Mouse (Mus musculus) v-Abl transformed pro-B cells (cell line): ENCODE data around the gene Slc16a6.
"Not testable (repeated sequence)": the region's sequence is repeated elsewhere in the genome, so short reads cannot be mapped to it uniquely, and the experiment has no call there.

Source experiments
- in situ Hi-C, 2 experiments: fragments of 400-800 bp; cut with MboI; formaldehyde crosslinking; loops; one replicate each; pipeline ENCODE4 v1.15.1; 2025; ENCODE audit not compliant: unreplicated experiment in 2 of 2

Gene Slc16a6

DNA sequence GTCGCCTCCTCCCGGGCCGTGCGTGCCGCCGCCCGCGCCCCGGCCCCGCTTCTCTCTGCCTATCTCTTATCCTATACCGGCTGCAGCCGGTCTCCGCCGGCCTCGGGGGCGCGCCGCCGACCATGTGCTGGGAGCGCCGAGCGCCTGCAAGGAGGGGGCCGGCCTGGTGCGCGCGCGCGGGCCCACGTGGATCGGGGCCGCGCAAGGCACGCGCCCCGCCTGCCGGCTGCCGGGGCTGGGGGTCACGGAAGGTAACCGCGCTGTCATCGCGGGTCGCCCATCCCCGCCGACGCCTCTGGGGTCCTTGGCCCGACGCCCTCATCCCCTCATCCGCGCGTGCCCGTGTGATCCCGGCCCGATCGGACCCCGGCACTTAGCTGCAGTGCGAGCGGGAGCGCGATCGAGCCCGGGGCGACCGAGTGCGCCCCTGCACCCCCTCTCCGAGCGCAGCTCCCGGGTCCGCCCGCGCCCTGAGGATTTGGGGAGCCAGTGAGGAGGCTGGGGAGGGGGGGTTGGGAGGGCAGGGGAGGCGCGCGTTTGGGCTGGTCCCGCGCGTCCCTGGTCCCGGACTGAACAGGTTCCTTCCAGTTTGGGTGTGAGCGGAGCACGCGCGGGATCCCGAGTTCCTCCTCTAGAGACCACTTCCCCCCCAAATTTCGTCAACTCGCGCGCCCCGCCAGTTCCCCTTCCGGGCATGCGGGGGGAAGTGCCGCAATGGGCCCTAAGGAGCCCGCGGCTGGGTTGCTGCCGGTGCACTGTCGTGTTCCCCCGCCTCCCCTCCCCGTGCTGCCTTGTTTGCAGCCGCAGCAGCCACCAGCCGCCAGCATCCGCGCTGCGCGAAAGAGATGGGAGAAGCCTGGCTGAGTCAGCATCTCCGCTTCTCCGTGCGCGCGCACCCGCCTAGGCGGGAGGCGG lies at the start of gene Slc16a6, which contains the start of gene Arsg:
Gene Slc16a6 (minus strand): TSS at position 428 of the 915 bp plus-strand sequence.
Gene Arsg (plus strand): TSS at position 204 of the 915 bp plus-strand sequence.
- in situ Hi-C loops = no loop called here

DNA sequence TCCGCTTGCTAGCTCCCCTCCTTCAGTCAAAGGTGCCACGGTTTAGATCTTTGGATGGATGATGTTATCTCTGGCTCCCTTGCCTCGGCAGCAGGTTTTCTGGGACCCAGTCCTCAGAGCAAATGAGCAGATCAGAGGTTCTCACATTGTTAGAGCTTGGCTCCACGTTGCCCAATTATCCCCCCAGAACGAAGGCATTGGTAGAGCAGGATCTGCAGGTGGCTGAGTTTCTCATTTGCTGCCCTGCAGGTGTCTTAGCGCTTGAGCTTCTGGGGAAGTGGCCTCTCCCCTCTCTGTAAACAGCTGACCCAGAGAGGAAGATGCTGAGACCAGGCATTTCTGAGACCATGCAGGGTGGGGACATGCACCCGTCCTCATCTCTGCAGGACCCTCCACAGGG lies 47.6 kb upstream of the Slc16a6 start:
- in situ Hi-C loops = no loop called here

DNA sequence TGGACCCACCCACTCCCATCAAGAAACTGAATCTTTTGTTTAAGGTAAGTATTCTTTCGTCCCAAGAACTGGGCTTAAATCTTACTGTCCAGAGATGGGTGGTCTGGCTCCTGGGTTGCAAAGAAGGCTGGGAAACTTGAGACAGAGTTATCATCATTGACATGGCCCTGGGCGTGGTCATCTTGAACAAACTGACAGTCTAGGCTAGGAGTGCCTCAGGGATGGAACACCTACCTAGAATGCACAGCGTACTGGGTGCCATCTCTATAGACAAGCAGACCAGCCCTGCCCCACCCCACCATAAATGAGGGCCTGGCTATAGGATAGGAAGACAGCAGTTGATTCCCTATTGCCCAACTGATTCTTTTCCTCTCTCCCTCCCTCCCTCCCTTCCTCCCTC lies 44.4 kb upstream of the Slc16a6 start:
- in situ Hi-C loops = no loop called here

DNA sequence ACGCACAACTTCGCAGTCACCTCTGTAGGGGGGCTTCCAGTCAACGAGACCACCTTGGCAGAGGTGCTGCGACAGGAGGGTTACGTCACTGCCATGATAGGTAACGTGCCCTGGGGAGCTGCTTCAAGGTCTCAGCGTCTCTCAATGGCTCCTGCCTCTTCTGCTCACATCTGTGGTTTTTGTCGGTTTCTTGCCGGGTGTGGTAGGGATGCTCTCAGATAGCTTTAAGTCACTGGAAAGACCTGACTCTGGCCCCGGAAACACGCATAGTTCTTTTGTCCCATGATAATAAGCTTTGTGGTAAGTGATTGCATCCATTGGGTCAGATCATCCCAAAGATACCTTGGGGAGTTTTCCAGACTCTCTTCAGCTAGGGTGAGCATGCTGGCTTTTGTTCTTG lies 43.9 kb upstream of the Slc16a6 start:
- in situ Hi-C loops = no loop called here

DNA sequence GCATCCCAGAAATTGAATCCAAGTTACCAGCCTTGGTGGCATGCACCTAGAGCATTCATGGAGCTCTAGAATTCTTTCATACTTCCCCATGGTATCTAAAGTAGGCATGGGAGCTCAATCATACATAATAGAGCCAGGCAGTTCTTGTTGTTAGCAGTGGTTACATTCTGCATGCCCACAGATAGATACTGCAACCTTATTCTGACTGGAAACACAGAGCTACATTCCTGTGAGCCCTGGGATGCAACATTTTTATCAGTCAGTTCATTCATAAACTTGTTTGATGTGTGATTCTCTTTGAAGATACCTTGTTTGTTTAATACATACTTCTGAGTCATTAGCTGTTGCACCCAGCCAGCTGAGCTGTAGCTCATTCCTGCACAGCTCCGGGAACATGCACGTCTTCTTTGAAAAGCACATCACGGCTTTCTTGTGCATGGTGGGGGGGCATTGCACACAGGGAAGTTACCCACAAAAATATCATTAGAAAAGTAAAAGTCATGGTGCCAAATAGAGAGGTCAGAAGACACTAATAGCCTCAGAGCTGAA lies 40.7 kb upstream of the Slc16a6 start:
- in situ Hi-C loops = no loop called here

DNA sequence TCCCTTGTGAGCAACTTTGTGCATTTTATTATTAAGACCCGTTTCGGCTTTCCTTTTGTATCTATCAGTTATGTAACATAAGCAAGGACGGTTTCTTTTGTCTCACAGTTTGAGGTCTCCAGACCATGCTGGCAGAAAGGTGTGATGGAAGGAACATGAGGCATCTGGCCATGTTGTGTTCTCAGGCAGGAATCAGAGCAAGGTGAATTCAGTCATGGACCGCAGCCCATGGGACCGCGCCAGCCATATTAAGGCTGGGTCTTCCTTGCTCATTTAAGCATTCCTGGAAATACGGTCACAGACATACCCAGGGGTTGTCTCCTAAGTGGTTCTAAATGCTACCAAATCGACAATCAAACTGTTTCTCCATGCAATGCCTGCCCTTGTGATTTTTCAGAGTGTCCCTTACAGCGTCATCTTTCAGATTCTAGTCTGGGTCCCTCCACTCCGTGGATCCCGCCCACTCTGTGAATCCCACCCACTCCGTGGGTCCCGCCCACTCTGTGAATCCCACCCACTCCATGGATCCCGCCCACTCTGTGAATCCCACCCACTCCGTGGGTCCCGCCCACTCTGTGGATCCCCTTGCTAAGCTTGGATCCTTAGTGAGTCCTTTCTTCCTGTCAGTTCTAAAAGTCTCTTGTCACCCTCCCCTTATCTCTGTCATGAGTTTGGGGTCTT lies 39.7 kb upstream of the Slc16a6 start:
- in situ Hi-C loops = no loop called here

DNA sequence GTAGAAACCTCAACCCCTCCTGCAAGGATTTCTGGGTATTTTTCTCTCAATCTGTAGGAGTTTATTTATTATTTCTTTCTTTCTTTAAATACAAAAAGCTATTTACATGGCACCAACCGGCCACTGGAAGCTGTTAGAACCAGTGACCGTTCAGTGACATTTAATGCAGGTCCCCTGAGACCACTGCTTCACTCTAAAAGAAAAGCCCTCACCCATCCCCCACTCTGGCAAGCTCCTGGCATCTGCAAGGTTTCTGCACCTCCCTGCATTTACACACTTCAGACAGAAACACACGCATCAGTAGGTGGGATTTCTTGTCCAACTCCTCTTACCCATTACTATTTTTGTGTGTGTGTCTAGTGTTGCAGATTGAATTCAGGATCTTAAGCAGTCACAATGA lies 33.7 kb upstream of the Slc16a6 start:
- in situ Hi-C loops = no loop called here

DNA sequence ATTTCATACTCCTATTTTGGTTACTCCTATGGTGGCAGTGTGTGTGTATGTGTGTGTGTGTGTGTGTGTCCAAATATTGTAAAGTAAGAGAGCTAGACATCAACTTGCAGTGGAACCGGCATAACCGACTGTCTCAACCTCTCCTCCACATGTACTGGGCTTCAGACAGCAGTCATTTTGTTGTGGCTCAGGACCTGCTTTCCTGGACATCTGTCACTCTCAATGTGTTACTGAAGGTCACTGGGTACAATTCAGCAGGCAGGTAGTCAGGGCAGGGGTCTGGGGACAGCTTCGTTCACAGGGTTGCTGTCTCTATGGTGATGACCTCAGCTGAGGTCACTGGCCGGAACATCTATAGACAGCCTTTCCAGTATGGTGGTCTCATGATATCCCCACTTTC lies 32.4 kb upstream of the Slc16a6 start:
- in situ Hi-C loops = no loop called here

DNA sequence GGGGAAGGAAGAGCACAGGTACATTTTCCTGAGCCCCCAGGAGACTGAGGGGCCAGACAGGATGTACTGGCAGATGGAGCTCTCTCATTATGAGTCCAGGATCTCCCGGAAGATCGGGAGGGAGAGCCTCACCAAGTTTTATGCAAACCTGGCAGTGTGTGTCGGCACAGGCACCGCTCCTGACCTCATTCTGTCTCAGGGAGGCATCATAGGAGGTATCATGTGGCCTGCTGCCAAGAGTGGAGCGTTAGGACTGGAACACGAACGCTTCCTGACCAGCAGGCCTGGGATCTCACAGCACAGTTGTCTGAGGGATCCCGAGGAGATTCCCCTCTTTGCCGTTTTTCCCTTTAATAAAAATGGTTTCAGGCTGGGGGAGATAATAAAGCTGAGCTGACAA lies 31.6 kb upstream of the Slc16a6 start:
- in situ Hi-C loops = no loop called here

DNA sequence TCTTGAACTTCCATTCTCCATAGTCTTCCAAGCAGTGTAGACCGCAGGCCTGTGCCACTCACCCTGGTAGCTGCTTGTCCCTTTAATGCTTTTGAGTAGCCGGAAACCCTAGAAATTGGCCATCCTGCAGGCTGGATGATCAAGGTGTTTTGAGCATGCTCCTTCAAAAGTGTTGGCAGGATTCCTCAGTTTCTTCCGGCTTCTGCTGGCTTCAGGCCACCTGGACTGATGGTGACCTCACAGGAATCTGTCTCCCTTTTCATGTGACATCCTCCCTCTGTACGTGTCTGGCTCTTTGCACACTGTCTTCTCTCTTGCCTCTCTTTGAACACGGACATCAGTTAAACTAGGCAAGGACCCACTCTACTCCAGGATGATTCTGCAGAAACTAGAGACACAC lies 26.8 kb upstream of the Slc16a6 start:
- in situ Hi-C loops = no loop called here

DNA sequence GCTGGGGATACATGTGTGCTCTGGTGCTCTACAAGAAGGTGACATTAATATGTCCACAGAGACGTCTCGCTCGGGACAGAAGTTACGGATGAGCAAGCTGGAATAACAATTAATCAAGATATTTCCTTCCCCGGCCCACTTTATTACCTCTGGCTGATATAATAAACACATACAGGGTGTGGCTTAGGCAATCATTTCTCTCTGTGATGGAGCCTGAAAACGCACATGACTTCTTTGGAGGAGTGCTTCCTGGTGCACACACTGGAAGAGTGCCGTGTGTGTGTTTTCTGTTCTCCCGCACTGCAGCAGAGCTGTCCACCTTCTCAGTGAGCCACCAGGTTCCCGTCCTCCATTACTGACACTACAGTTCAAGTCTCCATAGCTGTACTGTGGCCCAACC lies 24.6 kb upstream of the Slc16a6 start:
- in situ Hi-C loops = no loop called here

DNA sequence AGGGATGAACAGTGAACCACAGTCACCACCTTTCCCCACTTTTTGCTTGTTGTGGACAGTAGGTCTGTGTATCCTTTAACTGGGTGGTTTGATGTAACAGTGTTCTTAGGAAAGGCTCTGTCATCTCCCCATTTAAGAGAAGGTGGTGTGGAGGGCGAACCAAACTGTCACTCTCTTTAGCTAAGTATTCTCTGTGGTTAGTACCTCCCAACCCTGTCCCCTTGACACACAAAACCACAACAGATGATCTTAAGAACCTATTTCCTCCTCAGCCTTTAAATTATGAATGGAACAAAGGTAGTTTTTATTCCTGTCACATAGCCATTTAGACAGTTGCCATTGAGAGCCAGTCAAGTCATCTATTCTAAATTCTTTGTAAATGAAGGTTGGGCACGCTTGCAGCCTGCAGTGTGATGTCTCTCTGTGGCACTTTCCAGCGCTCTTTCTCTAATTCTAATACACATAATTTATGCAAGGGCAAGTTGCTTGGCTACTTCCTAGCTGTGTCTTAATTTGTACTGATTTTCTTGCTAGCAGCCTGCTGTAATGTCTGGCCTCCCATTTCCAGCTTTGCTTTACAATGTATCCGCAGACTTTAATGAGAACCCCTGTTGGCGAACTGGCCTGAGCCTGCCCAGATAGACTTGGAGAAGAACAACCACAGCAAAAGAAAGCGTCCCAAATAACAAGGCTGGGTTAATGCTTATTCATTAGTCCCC lies 23.8 kb upstream of the Slc16a6 start:
- in situ Hi-C loops = no loop called here

DNA sequence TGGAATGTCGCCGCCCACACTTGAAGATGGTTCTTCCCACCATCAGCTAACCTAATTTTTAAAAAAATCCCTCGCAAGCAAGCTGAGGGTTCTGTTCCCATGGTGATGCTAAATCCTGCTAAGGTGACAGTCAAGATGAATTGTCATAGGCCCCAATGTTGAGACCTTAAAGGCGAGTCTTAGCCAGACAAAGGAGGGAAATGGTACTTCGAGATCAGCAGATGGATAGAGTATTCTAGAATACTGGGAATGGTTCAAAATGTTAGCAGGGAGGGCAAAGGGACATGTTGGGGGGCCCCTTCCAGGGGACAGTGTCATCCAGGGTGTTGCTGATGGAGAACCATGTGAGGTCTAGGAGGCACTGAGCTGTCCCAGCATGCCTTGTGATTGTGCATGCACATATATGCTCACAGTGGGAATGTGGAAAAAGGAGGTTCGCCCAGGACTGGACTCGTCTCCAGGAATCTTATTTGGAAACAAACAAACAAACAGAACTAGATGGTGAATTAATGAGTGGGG lies 23.1 kb upstream of the Slc16a6 start:
- in situ Hi-C loops = no loop called here

DNA sequence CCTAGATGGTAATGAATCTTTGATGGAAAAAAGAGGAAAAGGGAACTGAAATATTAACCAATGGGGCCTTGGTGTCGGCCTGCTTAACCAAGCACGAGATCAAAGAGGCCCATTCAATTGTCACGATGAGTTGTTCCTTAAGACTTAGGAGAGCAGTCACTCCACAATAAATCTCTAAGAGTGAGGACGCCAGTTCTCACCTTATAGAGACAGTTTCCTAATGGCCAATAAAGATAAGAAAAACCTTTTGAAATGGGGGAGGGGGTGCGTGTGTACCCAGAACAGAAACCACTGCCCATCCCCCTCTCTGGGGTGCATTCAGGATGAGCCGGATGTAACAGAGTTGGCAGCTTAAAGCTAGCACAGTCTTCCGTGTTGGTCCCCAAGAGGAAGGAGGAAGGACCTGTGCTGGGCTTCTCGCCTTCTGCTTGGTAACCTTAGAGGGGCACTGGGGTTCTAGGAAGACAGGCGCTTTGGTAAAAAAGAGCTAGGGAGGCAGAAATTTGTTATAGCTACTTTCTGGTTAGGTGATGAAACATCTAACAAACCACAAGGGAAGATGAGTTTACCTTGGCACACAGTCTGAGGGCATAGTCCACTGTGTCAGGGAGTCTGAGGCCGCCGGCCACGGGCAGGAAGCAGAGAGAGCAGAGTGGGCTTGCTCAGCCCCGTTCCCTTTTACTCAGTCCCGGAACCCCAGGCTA lies 22.5 kb upstream of the Slc16a6 start:
- in situ Hi-C loops = no loop called here

DNA sequence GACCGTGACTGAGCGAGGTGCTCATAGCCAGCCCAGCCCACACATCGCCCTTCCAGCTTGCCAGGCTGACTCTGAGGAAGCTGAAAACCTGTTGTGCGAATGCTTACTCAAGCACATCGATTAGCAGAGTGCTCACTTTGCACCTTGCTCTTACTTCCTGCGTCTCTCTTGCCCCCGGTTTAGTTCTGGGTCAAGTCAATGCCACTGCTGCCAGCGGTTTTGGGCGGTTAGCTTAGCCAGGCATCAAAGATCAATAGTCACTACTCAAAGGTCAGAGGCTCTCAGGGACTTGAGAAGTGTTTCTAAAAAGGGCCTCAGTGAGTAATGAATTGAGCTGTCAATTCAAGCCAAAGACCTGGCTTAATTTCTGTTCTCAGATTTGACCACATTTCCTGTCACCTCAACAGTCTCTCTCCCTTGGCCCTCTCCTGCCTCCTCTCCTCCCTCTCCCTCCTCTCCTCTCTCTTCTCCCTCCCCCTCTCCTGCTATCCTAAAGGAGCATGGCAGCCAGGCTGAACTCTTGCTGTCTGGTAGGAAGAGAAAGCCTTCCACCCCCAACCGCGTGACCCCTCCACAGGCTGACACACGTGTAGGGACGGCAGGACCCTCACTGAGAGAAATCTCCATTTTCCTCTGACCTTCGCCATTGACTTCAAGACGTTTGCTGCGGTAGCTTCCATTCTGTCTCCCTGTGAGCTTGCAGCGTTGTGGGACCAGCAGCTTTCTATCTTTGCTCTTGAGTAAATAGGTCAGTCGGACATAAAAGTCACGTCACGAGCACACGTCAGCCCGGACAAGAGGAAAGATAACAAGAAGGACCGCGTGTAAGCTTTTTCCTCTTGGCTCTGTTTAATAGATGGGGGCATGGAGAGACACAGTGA lies 21.7 kb upstream of the Slc16a6 start:
- in situ Hi-C loops = no loop called here

DNA sequence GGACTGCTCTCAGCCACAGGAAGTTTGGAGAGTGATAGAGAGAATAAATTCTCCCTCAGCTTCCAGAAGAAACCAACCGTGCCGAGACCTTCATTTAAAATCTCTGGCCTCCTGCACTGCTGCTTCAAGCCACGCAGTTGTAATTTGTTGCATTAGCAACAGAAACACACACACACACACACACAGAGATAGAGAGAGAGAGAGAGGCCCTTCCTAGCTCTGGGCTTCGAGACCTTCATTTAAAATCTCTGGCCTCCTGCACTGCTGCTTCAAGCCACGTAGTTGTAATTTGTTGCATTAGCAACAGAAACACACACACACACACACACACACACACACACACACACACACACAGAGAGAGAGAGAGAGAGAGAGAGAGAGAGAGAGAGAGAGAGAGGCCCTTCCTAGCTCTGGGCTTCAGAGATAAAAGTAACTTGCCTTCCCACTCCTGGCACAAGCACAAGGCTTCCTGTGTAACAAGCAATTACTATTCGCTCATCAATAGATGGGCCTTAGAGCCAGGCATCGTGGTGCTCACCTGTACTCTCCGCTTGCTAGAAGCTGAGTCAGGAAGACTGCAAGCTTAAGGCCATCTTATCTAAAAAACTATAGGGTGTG lies 19.6 kb upstream of the Slc16a6 start:
- in situ Hi-C loops = not testable (repeated sequence)

DNA sequence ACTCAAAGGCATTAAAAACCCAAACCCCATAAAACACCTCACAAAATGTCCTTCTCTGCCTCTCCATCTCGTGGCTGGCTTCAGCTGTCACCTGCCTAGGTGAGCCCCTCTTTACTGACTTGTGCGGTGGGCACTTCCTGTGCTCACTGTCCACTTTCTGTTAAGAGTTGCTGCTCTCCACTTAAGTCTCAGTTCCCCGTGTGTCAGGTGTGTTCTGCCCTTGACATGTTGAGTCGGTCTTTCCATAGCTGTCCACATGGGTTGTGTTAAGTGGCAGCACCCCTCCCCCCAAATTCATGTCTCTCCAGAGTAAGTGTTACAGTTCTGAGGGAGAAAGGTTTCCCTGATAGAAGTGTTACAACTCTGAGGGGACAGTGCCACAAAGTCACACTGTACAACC lies 18.4 kb upstream of the Slc16a6 start:
- in situ Hi-C loops = no loop called here

DNA sequence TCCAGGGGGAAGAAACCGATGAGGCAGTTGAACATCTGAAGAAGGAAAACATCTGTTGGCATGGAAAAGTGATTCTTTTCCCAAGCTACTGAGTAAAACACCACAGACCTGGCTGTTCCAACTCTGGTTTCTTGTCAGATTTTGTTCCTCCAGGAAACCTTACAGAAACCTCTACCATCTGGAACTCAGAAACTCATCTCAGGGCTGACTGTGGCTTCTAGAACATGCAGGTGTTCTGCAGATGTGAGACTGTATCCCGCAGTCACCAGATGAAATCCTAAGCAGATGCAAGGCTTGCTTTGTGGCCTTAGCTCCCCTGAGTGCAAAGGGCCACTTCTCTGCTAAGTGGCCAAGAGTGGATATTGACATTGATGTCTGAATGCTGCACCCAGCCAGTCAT lies 16.4 kb upstream of the Slc16a6 start:
- in situ Hi-C loops = no loop called here
